8 mouse cellular contexts compared by ENCODE assay signal in genomic region chr2:39007865-39008264, GRCm38 (mm10). TPM values are rescaled to one million over a fixed set of nuclear protein-coding genes. Genes with fewer than 3 reads are reported as not detected.
DNase-seq lines count a peak whose midpoint lies in the region; ATAC-seq lines count a peak whose summit lies in the region.

No protein-coding gene starts in this region.

- intact Hi-C loops in gastrocnemius, postnatal 14 days (cut with DNase I; ENCODE audit: low total_unique reads), result no loop called here
- intact Hi-C loops in left cerebral cortex, postnatal 10 days (cut with DNase I), result no loop called here

- DNase-seq in adrenal gland, adult 18-20 months (ENCODE audit: low spot score in 2 of 2), result peak; percentile 96
- peak; percentile 95 for DNase-seq in embryo, embryonic 10.5 days (ENCODE audit: low spot score)
- DNase-seq in gastrocnemius, postnatal 14 days, result peak; percentile 95
- peak; percentile 91 to 96 for DNase-seq in left cerebral cortex, postnatal 10 days (ENCODE audit: extremely low spot score in 1 of 2, low spot score in 2 of 2)
- DNase-seq in right cerebral cortex, postnatal 10 days (ENCODE audit: low spot score in 2 of 2), result peak; percentile 96 to 97
- DNase-seq in urinary bladder, postnatal 14 days (ENCODE audit: low spot score), result peak; percentile 94

- ATAC-seq in inflammation-experienced regulatory T-cells, adult 6 months, result peak; percentile 62
- ATAC-seq in megakaryocyte progenitor cell, adult 5-6 weeks (replicated peaks; ENCODE audit: poor library complexity), result peak; percentile 63

RNA-seq across cellular contexts. Expression of gene Rpl35, which starts 2.4 kb away (rescaled TPM):
- total RNA-seq in adrenal gland, adult 18-20 months (2021), result 100 to 1,000 TPM; 442 to 451 TPM
- 100 to 1,000 TPM; 326 to 377 TPM for total RNA-seq in gastrocnemius, postnatal 14 days (2021)
- polyA plus RNA-seq in inflammation-experienced regulatory T-cells, adult 6 months (2017; shearing (Covaris generic)), result 1,000 to 10,000 TPM; 1,176 to 2,203 (median 2,023) TPM
- total RNA-seq in left cerebral cortex, postnatal 10 days (2021), result 100 to 1,000 TPM; 326 to 336 TPM
- 632 and 667 TPM in 2 replicates for total RNA-seq in megakaryocyte progenitor cell, adult 5-6 weeks (2015)
- total RNA-seq in megakaryocyte progenitor cell, adult 5-6 weeks (2017), result 1,515 and 1,624 TPM in 2 replicates

RNA-seq across cellular contexts. Expression of gene Arpc5l, which starts 2.7 kb away (rescaled TPM):
- total RNA-seq in adrenal gland, adult 18-20 months (2021), result 10 to 100 TPM; 82.3 to 82.5 TPM
- 10 to 100 TPM; 55.1 to 58.2 TPM for total RNA-seq in gastrocnemius, postnatal 14 days (2021)
- polyA plus RNA-seq in inflammation-experienced regulatory T-cells, adult 6 months (2017; shearing (Covaris generic)), result 100 to 1,000 TPM; 111 to 141 (median 119) TPM
- 100 to 1,000 TPM in 1 of 2 experiments, 10 to 100 TPM in 1; 93.1 to 103 TPM for total RNA-seq in left cerebral cortex, postnatal 10 days (2021)
- total RNA-seq in megakaryocyte progenitor cell, adult 5-6 weeks (2015), result 73.3 and 82.6 TPM in 2 replicates
- total RNA-seq in megakaryocyte progenitor cell, adult 5-6 weeks (2017), result 47.8 and 49.6 TPM in 2 replicates

RNA-seq across cellular contexts. Expression of gene Wdr38, which starts 10.6 kb away (rescaled TPM):
- under 1 TPM; 0.53 to 0.61 TPM for total RNA-seq in adrenal gland, adult 18-20 months (2021)
- total RNA-seq in gastrocnemius, postnatal 14 days (2021), result under 1 TPM in 1 of 2 experiments, not detected in 1; 0.08 TPM
- 1 to 10 TPM in 1 of 3 experiments, under 1 TPM in 2; 0.28 to 1.5 (median 0.63) TPM for polyA plus RNA-seq in inflammation-experienced regulatory T-cells, adult 6 months (2017; shearing (Covaris generic))
- total RNA-seq in left cerebral cortex, postnatal 10 days (2021), result under 1 TPM; 0.32 to 0.55 TPM
- 0.22 TPM in 2 replicates for total RNA-seq in megakaryocyte progenitor cell, adult 5-6 weeks (2015)
- 0.25 and 0.88 TPM in 2 replicates for total RNA-seq in megakaryocyte progenitor cell, adult 5-6 weeks (2017)

RNA-seq across cellular contexts. Expression of gene Golga1, which starts 57.5 kb away (rescaled TPM):
- 10 to 100 TPM; 23.9 to 24.1 TPM for total RNA-seq in adrenal gland, adult 18-20 months (2021)
- total RNA-seq in gastrocnemius, postnatal 14 days (2021), result 10 to 100 TPM in 1 of 2 experiments, 1 to 10 TPM in 1; 9.8 to 10.5 TPM
- 10 to 100 TPM; 24.0 to 38.2 (median 35.3) TPM for polyA plus RNA-seq in inflammation-experienced regulatory T-cells, adult 6 months (2017; shearing (Covaris generic))
- 10 to 100 TPM; 26.4 to 28.2 TPM for total RNA-seq in left cerebral cortex, postnatal 10 days (2021)
- total RNA-seq in megakaryocyte progenitor cell, adult 5-6 weeks (2015), result 12.7 and 14.1 TPM in 2 replicates
- 16.5 and 19.2 TPM in 2 replicates for total RNA-seq in megakaryocyte progenitor cell, adult 5-6 weeks (2017)

Comparison
In these comparisons a context has a peak if more than half of its experiments do, and no peak if none do; other contexts are left out.
1. Peak in every context shown above with its lines: DNase-seq and ATAC-seq.